Mouse (Mus musculus) lung, embryonic 16.5 days (tissue): Measurements from ENCODE around the gene Myh8. TPM values are rescaled to one million over a fixed set of nuclear protein-coding genes. Genes with fewer than 3 reads are reported as not detected.

Source experiments
- ATAC-seq: fragments of 200-750 bp; cut with Nextera tagmentation; 2 replicates; pipeline ENCODE4 v1.8.0; 2017; ENCODE audit warnings: low read depth, mild to moderate bottlenecking, moderate library complexity
- H3K27ac ChIP-seq: fragments of 300-500 bp; sonication (generic); 2 replicates; pipeline ENCODE4 v1.5.1; 2014; ENCODE audit warnings: mild to moderate bottlenecking, control low read depth, low read length
- H3K27me3 ChIP-seq: fragments of 300-500 bp; sonication (generic); 2 replicates; pipeline ENCODE4 v1.6.1; 2014; ENCODE audit warnings: low read depth, low read length, mixed read lengths; ENCODE audit not compliant: control insufficient read depth, insufficient read depth
- H3K36me3 ChIP-seq: fragments of 300-500 bp; sonication (generic); 2 replicates; pipeline ENCODE4 v1.6.1; 2014; ENCODE audit warnings: low read length; ENCODE audit not compliant: control insufficient read depth, insufficient read depth
- H3K4me1 ChIP-seq: fragments of 300-500 bp; sonication (generic); replicated peaks from 2 replicates; pipeline ENCODE4 v1.6.1; 2014; ENCODE audit warnings: low read length, mixed read lengths; ENCODE audit not compliant: control insufficient read depth, insufficient read depth
- H3K4me2 ChIP-seq: fragments of 300-500 bp; sonication (generic); 2 replicates; pipeline ENCODE4 v1.6.1; 2014; ENCODE audit warnings: low read depth, low read length, control low read depth
- H3K4me3 ChIP-seq: fragments of 300-500 bp; sonication (generic); 2 replicates; pipeline ENCODE4 v1.5.1; 2014; ENCODE audit warnings: mild to moderate bottlenecking, low read length, control low read depth
- H3K9ac ChIP-seq: fragments of 300-500 bp; sonication (generic); 2 replicates; pipeline ENCODE4 v1.6.1; 2014; ENCODE audit warnings: low read length, control low read depth
- H3K9me3 ChIP-seq: fragments of 300-500 bp; sonication (generic); 2 replicates; pipeline ENCODE4 v1.6.1; 2016; ENCODE audit warnings: low read length; ENCODE audit not compliant: control insufficient read depth
- WGBS: fragments of 180-500 bp; shearing (Covaris S2); extraction: QIAGEN DNeasy Blood & Tissue Kit; methylation state at CpG from one replicate; pipeline ENCODE4 v1.1.7; 2014; 5-methylcytosine and 5-hydroxymethylcytosine counted together
- polyA plus RNA-seq: library from polyadenylated mRNA; unstranded; fragments of >200 nt; fragmentation: Nextera tagmentation; extraction: Ambion mirVana; gene quantifications from 2 replicates; pipeline ENCODE4 v1.2.1, GENCODE M21; 2015

Myh8 gene
- polyA plus RNA-seq, result 4.9 and 25.2 TPM in 2 replicates

DNA sequence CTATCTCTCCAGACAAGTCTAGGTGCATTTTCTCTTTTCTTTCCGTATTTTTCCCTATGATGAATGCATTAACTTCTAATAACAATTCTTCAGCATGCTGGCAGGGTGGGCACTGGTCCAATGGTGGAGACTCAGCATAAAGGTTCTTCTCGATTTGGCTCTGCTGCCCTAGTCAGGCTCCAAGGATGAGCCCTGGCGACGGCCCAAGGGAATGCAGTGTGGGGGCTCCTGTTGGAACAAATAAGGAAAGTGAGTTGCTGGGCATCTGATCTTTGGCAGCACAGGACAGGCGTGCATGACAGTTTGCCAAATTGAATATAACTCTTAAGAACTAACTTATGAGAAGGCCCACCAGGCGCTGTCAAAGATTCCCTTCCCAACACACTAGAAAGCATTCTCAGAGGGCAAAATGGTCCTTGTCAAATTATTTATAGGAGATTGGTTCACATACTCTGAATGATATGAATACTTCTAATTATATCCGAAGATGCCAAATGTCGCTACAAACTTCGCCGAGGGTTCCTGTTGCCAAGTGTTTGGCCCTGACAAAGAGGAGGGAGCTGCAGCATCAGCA is at the start of gene Myh8:
TSS of gene Myh8 (plus strand) at position 524 of the 574 bp plus-strand sequence.
- Histone ChIP-seq H3K9me3 (no peaks in the 10 kb centered on the region), H3K4me2 (no peak within 1 kb of the TSS), H3K36me3 (no peaks in the 10 kb centered on the region), H3K4me1 (no peaks in the 10 kb centered on the region; the same call in 1 of the 2 replicates), H3K27me3 (no peaks in the 10 kb centered on the region), H3K9ac (no peak within 1 kb of the TSS), H3K27ac (no peak within 1 kb of the TSS), H3K4me3 (no peak within 1 kb of the TSS)
- WGBS, result 58% methylated on average over 10 of the region's 10 CpGs
- ATAC-seq, result no peak

DNA sequence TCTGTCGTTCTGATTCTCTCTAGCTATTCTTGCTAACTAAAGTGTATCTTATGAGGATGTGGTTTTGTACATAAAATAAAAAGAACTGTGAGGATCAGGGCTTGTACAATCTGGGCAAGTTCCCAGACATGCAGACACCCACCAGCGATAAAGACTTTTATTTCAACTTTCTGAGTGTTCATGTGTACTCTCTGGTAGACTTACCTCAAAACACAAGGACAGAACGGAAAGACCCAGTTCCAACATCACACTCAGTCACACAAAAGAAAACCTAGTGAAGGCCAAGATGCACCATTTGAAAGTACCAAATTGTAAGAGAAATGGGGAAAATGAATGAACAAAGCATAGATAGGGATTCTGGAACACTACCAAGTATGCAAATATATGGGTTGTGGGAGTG is 48.2 kb upstream of the Myh8 start:
- H3K27ac ChIP-seq, result no peak overlapping the region
- H3K4me2 ChIP-seq, result no peak overlapping the region
- no peaks in the 10 kb centered on the region for H3K9me3 ChIP-seq
- H3K4me3 ChIP-seq, result no peak overlapping the region
- no peaks in the 10 kb centered on the region for H3K4me1 ChIP-seq
- H3K36me3 ChIP-seq, result no peaks in the 10 kb centered on the region
- no peaks in the 10 kb centered on the region for H3K27me3 ChIP-seq
- WGBS, result 65% methylated on average over 3 of the region's 3 CpGs
- no peak overlapping the region for H3K9ac ChIP-seq
- no peak for ATAC-seq

DNA sequence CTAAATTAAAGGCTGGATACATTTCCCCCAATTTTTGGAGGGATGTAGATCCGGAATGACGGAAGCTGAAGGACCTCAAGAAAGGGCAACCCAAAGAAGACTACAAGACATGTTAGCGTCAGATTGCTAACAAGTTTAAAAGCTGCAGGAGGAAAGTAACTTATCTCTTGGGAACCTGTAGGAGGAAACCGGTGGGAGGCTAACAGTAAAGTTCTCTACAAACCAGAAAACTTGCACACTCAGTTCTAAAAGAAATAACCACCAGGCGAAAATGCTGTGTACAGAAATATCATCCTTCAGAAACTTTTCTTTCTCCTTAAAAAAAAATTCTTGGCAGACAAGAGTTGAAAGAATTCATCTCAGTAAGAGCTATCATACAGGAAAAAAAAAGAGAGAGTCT is 47.8 kb upstream of the Myh8 start:
- Histone ChIP-seq H3K9ac (no peak overlapping the region), H3K9me3 (no peaks in the 10 kb centered on the region), H3K27ac (no peak overlapping the region), H3K4me1 (no peaks in the 10 kb centered on the region), H3K36me3 (no peaks in the 10 kb centered on the region), H3K4me3 (no peak overlapping the region), H3K4me2 (no peak overlapping the region), H3K27me3 (no peaks in the 10 kb centered on the region)
- WGBS, result 67% methylated on average over 5 of the region's 5 CpGs
- no peak for ATAC-seq

DNA sequence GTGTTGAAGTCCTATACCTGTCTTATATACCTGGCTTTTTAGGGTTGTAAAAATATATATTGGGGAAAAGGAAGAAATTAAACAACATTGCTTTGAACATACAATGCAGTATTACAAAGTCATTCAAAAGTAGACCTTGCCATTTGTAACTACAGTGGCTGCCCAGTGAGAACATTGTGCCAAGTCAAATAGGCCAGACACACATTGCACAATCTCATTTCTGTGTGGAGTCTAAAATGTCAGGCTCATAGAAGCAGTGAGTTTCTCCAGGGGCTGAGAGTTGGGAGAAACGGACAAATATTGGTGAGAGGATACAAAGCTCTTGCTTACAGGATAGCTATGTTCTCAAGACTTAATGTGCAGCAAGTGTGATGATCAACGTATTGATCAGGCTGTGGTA is 47.0 kb upstream of the Myh8 start:
- 65% methylated on average over 2 of the region's 2 CpGs for WGBS
- H3K4me2 ChIP-seq, result no peak overlapping the region
- H3K9me3 ChIP-seq, result no peaks in the 10 kb centered on the region
- no peak overlapping the region for H3K9ac ChIP-seq
- no peaks in the 10 kb centered on the region for H3K36me3 ChIP-seq
- H3K27ac ChIP-seq, result no peak overlapping the region
- H3K4me3 ChIP-seq, result no peak overlapping the region
- no peaks in the 10 kb centered on the region for H3K27me3 ChIP-seq
- ATAC-seq, result no peak
- no peaks in the 10 kb centered on the region for H3K4me1 ChIP-seq

DNA sequence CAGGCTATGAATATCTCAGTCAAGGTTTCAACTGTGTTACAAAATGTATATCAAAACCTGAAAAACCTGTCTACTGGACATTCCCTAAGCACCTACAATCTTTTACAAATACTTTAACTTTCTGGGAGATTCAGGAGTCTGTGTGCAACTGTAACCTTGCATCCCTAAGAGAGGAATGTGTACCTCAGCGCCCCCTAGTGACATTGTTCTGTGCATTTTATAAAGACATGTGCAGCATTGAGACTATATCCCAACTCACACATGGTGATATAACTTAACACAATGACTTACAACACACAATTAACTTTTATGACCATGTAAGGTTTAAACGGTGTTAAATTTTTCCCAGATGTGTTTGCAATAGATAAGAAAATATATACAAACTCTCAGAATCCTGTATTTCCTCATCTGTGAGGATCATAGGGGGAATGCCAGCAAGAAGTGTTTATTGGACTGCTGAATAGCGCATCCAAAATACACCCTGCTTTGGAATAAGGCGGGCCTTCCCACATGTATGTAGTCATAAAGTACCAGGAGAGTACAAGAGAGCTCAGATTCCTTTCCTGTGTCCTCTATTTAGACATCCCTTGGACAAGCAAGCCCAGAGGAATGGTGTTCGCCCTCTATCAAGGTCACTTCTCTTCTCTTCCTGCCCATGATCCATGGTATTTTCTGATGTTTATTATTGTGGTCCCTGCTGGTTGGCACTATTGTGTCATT is 41.1 kb upstream of the Myh8 start:
- Histone ChIP-seq H3K9me3 (no peaks in the 10 kb centered on the region), H3K4me2 (no peak overlapping the region), H3K4me3 (no peak overlapping the region), H3K36me3 (no peaks in the 10 kb centered on the region), H3K27me3 (no peaks in the 10 kb centered on the region), H3K4me1 (no peaks in the 10 kb centered on the region), H3K9ac (no peak overlapping the region), H3K27ac (no peak overlapping the region)
- WGBS, result 56% methylated on average over 5 of the region's 5 CpGs
- ATAC-seq, result no peak

DNA sequence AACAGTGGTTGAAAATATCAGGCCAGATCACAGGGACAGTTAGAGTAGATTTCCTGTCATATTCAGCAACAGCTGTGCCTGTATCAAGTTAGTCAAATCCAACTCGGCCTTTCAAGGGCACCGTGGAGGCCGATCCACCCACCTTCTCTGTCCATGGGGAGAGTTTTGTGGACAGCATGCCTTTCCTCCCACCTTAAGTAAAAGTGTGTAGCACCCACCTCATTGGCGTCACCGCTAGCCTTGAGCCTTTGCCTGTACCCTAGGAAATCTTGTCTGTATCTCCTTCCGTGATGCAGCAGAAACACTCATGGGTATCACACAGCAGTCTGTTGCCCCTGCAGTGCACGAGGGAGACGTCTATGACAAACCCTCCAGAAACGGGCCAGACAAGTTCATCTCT is 40.1 kb upstream of the Myh8 start:
- H3K4me1 ChIP-seq, result no peaks in the 10 kb centered on the region
- no peaks in the 10 kb centered on the region for H3K36me3 ChIP-seq
- H3K9ac ChIP-seq, result no peak overlapping the region
- H3K27ac ChIP-seq, result no peak overlapping the region
- H3K4me3 ChIP-seq, result no peak overlapping the region
- WGBS, result 78% methylated on average over 9 of the region's 9 CpGs
- H3K4me2 ChIP-seq, result no peak overlapping the region
- no peak for ATAC-seq
- H3K27me3 ChIP-seq, result no peaks in the 10 kb centered on the region
- no peaks in the 10 kb centered on the region for H3K9me3 ChIP-seq

DNA sequence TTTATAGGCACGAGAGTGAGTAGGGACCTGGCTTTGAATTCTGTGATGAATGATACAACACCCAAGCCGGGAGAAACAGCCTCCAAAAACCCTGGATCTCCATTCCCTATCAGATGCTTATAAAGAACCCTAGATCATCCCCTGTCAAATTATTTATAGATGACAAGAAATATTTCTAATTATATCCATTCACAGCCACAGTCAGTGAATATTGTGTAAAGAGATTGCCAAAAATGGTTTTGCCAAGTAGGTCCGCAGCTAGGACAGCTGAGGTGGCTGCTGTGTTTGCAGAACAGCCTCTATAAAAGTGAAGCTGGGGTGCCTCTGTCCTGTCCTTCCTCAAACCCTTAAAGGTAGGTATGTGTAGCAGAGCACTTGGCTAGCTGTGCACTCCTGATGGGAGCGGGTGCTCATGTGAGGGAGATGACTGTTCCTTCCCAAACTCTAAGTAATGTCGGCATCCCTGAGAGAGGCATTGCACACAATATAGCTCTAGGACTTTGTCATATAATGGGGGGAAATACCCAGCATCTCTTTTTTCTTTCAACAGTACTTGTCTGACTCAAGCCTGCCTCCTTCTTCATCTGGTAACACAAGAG is 39.3 kb upstream of the Myh8 start, which contains the start of gene Myh4:
TSS of gene Myh4 (plus strand) at position 549 of the 599 bp plus-strand sequence.
- H3K4me2 ChIP-seq, result no peak within 1 kb of the TSS
- no peak within 1 kb of the TSS for H3K4me3 ChIP-seq
- no peaks in the 10 kb centered on the region for H3K36me3 ChIP-seq
- H3K4me1 ChIP-seq, result no peaks in the 10 kb centered on the region
- no peak within 1 kb of the TSS for H3K27ac ChIP-seq
- WGBS, result 73% methylated on average over 5 of the region's 5 CpGs
- no peaks in the 10 kb centered on the region for H3K27me3 ChIP-seq
- H3K9me3 ChIP-seq, result no peaks in the 10 kb centered on the region
- no peak for ATAC-seq
- no peak within 1 kb of the TSS for H3K9ac ChIP-seq

DNA sequence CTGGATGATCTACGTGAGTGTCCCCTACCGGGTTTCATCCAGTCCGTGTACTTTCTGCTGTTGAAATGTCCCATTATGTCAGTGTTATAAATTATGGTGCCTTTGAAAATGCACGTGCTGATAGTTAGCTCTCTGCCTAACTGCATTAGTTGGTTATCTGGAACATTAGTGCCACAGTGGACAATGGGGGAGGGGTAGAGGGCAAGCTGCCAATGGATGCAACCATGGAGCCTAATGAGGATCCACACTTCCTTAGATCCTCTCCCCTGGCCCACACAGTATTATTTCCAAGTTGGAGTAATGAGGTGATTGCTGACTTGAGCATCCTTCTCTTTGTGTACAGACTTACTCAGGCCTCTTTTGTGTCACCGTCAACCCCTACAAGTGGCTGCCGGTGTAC is 35.9 kb upstream of the Myh8 start:
- no peak overlapping the region for H3K4me2 ChIP-seq
- H3K27ac ChIP-seq, result no peak overlapping the region
- H3K36me3 ChIP-seq, result no peaks in the 10 kb centered on the region
- no peak for ATAC-seq
- WGBS, result 74% methylated on average over 6 of the region's 6 CpGs
- H3K4me1 ChIP-seq, result no peaks in the 10 kb centered on the region
- no peak overlapping the region for H3K4me3 ChIP-seq
- no peaks in the 10 kb centered on the region for H3K9me3 ChIP-seq
- H3K27me3 ChIP-seq, result no peaks in the 10 kb centered on the region
- no peak overlapping the region for H3K9ac ChIP-seq

DNA sequence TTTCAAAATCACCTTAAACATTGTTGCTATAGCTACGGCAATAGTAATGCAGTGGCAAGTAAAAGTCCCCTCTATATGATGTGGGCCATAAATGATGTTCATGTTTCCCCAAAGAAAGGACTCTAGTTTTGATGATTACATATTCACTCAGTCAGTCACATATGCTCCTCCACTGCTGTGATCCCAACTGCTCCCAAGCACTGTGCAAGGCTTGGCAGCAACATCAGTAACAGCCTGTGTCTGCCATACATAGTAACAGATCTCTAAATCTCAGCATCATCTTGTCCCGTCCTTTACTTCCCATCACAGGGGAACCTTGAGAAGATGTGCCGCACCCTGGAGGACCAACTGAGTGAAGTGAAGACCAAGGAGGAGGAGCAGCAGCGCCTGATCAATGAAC is 23.2 kb upstream of the Myh8 start:
- H3K27ac ChIP-seq, result no peak overlapping the region
- no peaks in the 10 kb centered on the region for H3K9me3 ChIP-seq
- H3K9ac ChIP-seq, result no peak overlapping the region
- H3K36me3 ChIP-seq, result no peaks in the 10 kb centered on the region
- H3K4me2 ChIP-seq, result no peak overlapping the region
- ATAC-seq, result no peak
- H3K4me3 ChIP-seq, result no peak overlapping the region
- WGBS, result 90% methylated on average over 4 of the region's 4 CpGs
- no peaks in the 10 kb centered on the region for H3K4me1 ChIP-seq
- H3K27me3 ChIP-seq, result no peaks in the 10 kb centered on the region
